Mouse (Mus musculus): Measurements from ENCODE around the gene Resp18. TPM values are rescaled to one million over a fixed set of nuclear protein-coding genes. Genes with fewer than 3 reads are reported as not detected.
"Not testable (repeated sequence)": the region's sequence is repeated elsewhere in the genome, so short reads cannot be mapped to it uniquely, and the experiment has no call there.

Gene Resp18
- polyA plus RNA-seq, 1 experiment from 2014 or later = 7.2 TPM

- H3K9me3 ChIP-seq (replicated peaks) = no peaks in the 10 kb centered on the region
- no peak for DNase-seq (ENCODE audit: low spot score)
- 88% methylated on average over 12 of the region's 12 CpGs for WGBS
- H3K27ac ChIP-seq (replicated peaks) = no peak overlapping the region
- H3K4me3 ChIP-seq = no peak overlapping the region
- H3K4me1 ChIP-seq = peaks cover 20% of the 10 kb centered on the region
- peaks cover 33% of the 10 kb centered on the region for H3K36me3 ChIP-seq
- H3K27me3 ChIP-seq (ENCODE audit: low read depth, poor library complexity, severe bottlenecking) = no peaks in the 10 kb centered on the region
Observed at GRCm38 (mm10) chr1:75244175-75244826, 33.9 kb downstream of the Resp18 start.

GRCm38 (mm10) chr1:75243411-75243810 lies 34.8 kb downstream of the Resp18 start:
- Histone ChIP-seq H3K9me3 (replicated peaks) (no peaks in the 10 kb centered on the region), H3K27ac (replicated peaks) (no peak overlapping the region), H3K36me3 (peaks cover 35% of the 10 kb centered on the region), H3K27me3 (ENCODE audit: low read depth, poor library complexity, severe bottlenecking) (no peaks in the 10 kb centered on the region), H3K4me3 (no peak overlapping the region), H3K4me1 (peaks cover 18% of the 10 kb centered on the region)
- 89% methylated on average over 14 of the region's 14 CpGs for WGBS
- DNase-seq (ENCODE audit: low spot score) = no peak

GRCm38 (mm10) chr1:75239591-75239990 lies 38.6 kb downstream of the Resp18 start:
- Histone ChIP-seq H3K4me1 (peaks cover 23% of the 10 kb centered on the region), H3K4me3 (no peak overlapping the region), H3K36me3 (peaks cover 35% of the 10 kb centered on the region), H3K27ac (replicated peaks) (no peak overlapping the region), H3K9me3 (replicated peaks) (no peaks in the 10 kb centered on the region), H3K27me3 (ENCODE audit: low read depth, poor library complexity, severe bottlenecking) (0 out of 2 replicates have a peak, but pooled peaks cover 7% of the 10 kb centered on the region)
- WGBS = 88% methylated on average over 10 of the region's 10 CpGs
- no peak for DNase-seq (ENCODE audit: low spot score)

- peaks cover 25% of the 10 kb centered on the region for H3K4me1 ChIP-seq
- peak within 1 kb of the TSS; percentile 71 for H3K4me3 ChIP-seq
- H3K27ac ChIP-seq (replicated peaks) = peak within 1 kb of the TSS; percentile 87
- under 1% methylated on average over 62 of the region's 64 CpGs for WGBS
- peak; percentile 84 for DNase-seq (ENCODE audit: low spot score)
- peaks cover 15% of the 10 kb centered on the region; the same call in 1 of the 2 replicates for H3K27me3 ChIP-seq (ENCODE audit: low read depth, poor library complexity, severe bottlenecking)
- peaks cover 18% of the 10 kb centered on the region for H3K36me3 ChIP-seq
- H3K9me3 ChIP-seq (replicated peaks) = no peaks in the 10 kb centered on the region
Observed at GRCm38 (mm10) chr1:75236117-75237050, 41.8 kb downstream of the Resp18 start, which contains the start of gene Dnajb2. Gene Dnajb2 (plus strand): TSS chr1:75236406.

GRCm38 (mm10) chr1:75234606-75235005 lies 43.6 kb downstream of the Resp18 start:
- peaks cover 5% of the 10 kb centered on the region; the same call in 1 of the 2 replicates for H3K36me3 ChIP-seq
- 3% methylated on average over 8 of the region's 8 CpGs for WGBS
- H3K27me3 ChIP-seq (ENCODE audit: low read depth, poor library complexity, severe bottlenecking) = peaks cover 18% of the 10 kb centered on the region; the same call in 1 of the 2 replicates
- DNase-seq (ENCODE audit: low spot score) = peak; percentile 63
- H3K4me3 ChIP-seq = no peak overlapping the region
- H3K4me1 ChIP-seq = peaks cover 25% of the 10 kb centered on the region
- H3K27ac ChIP-seq (replicated peaks) = no peak overlapping the region
- H3K9me3 ChIP-seq (replicated peaks) = no peaks in the 10 kb centered on the region

- Histone ChIP-seq H3K4me1 (peaks cover 24% of the 10 kb centered on the region), H3K27me3 (ENCODE audit: low read depth, poor library complexity, severe bottlenecking) (peaks cover 22% of the 10 kb centered on the region; the same call in 1 of the 2 replicates)
- H3K27ac ChIP-seq (replicated peaks); DNase-seq (ENCODE audit: low spot score); H3K36me3 ChIP-seq; H3K9me3 ChIP-seq (replicated peaks); H3K4me3 ChIP-seq: not testable (repeated sequence)
- 69% methylated on average over 4 of the region's 4 CpGs for WGBS
Observed at GRCm38 (mm10) chr1:75232489-75232888, 45.7 kb downstream of the Resp18 start.

- H3K36me3 ChIP-seq = no peaks in the 10 kb centered on the region
- peaks cover 22% of the 10 kb centered on the region; the same call in 1 of the 2 replicates for H3K27me3 ChIP-seq (ENCODE audit: low read depth, poor library complexity, severe bottlenecking)
- DNase-seq (ENCODE audit: low spot score) = no peak
- 75% methylated on average over 5 of the region's 5 CpGs for WGBS
- peaks cover 16% of the 10 kb centered on the region for H3K4me1 ChIP-seq
- no peak within 1 kb of the TSS for H3K4me3 ChIP-seq
- no peaks in the 10 kb centered on the region for H3K9me3 ChIP-seq (replicated peaks)
- H3K27ac ChIP-seq (replicated peaks) = no peak within 1 kb of the TSS
Observed at GRCm38 (mm10) chr1:75231664-75232152, 46.5 kb downstream of the Resp18 start, which contains the start of gene A630095N17Rik. Gene A630095N17Rik (minus strand): TSS chr1:75232102.

GRCm38 (mm10) chr1:75231224-75231623 lies 47.0 kb downstream of the Resp18 start:
- H3K27me3 ChIP-seq (ENCODE audit: low read depth, poor library complexity, severe bottlenecking) = peaks cover 22% of the 10 kb centered on the region; the same call in 1 of the 2 replicates
- DNase-seq (ENCODE audit: low spot score) = no peak
- H3K4me3 ChIP-seq = no peak overlapping the region
- no peaks in the 10 kb centered on the region for H3K9me3 ChIP-seq (replicated peaks)
- H3K36me3 ChIP-seq = no peaks in the 10 kb centered on the region
- H3K27ac ChIP-seq (replicated peaks) = no peak overlapping the region
- H3K4me1 ChIP-seq = peaks cover 11% of the 10 kb centered on the region
- 70% methylated on average over 4 of the region's 4 CpGs for WGBS

GRCm38 (mm10) chr1:75230335-75230994 lies 47.8 kb downstream of the Resp18 start:
- Histone ChIP-seq H3K9me3 (replicated peaks) (no peaks in the 10 kb centered on the region), H3K27me3 (ENCODE audit: low read depth, poor library complexity, severe bottlenecking) (peaks cover 21% of the 10 kb centered on the region; the same call in 1 of the 2 replicates), H3K4me3 (no peak overlapping the region), H3K27ac (replicated peaks) (no peak overlapping the region), H3K36me3 (no peaks in the 10 kb centered on the region), H3K4me1 (0 out of 2 replicates have a peak, but pooled peaks cover 5% of the 10 kb centered on the region)
- WGBS = 73% methylated on average over 7 of the region's 7 CpGs
- DNase-seq (ENCODE audit: low spot score) = no peak

GRCm38 (mm10) chr1:75229158-75229557 lies 49.1 kb downstream of the Resp18 start:
- WGBS = 78% methylated on average over 4 of the region's 4 CpGs
- no peaks in the 10 kb centered on the region for H3K36me3 ChIP-seq

GRCm38 (mm10) chr1:75227653-75228052 lies 50.6 kb downstream of the Resp18 start:
- no peaks in the 10 kb centered on the region for H3K36me3 ChIP-seq

More at GRCm38 (mm10) chr1:75229158-75229557, 49.1 kb downstream of the Resp18 start:
- Histone ChIP-seq H3K27me3 (ENCODE audit: low read depth, poor library complexity, severe bottlenecking) (peaks cover 13% of the 10 kb centered on the region; the same call in 1 of the 2 replicates), H3K4me3 (no peak overlapping the region), H3K27ac (replicated peaks) (no peak overlapping the region), H3K9me3 (replicated peaks) (no peaks in the 10 kb centered on the region), H3K4me1 (no peaks in the 10 kb centered on the region)
- DNase-seq (ENCODE audit: low spot score) = no peak

GRCm38 (mm10) chr1:75226138-75226537 lies 52.1 kb downstream of the Resp18 start:
- no peak overlapping the region for H3K4me3 ChIP-seq
- H3K27me3 ChIP-seq (ENCODE audit: low read depth, poor library complexity, severe bottlenecking) = peaks cover 24% of the 10 kb centered on the region
- no peaks in the 10 kb centered on the region for H3K36me3 ChIP-seq
- H3K27ac ChIP-seq (replicated peaks) = no peak overlapping the region
- no peaks in the 10 kb centered on the region for H3K9me3 ChIP-seq (replicated peaks)
- H3K4me1 ChIP-seq = no peaks in the 10 kb centered on the region
- WGBS = 75% methylated on average over 2 of the region's 2 CpGs
- DNase-seq (ENCODE audit: low spot score) = no peak

More at GRCm38 (mm10) chr1:75227653-75228052, 50.6 kb downstream of the Resp18 start:
- H3K4me1 ChIP-seq = no peaks in the 10 kb centered on the region
- no peak overlapping the region for H3K27ac ChIP-seq (replicated peaks)
- no peak for DNase-seq (ENCODE audit: low spot score)
- peaks cover 13% of the 10 kb centered on the region for H3K27me3 ChIP-seq (ENCODE audit: low read depth, poor library complexity, severe bottlenecking)
- no peak overlapping the region for H3K4me3 ChIP-seq
- no peaks in the 10 kb centered on the region for H3K9me3 ChIP-seq (replicated peaks)
- WGBS = 80% methylated on average over 1 of the region's 1 CpGs
